Mouse (Mus musculus): Measurements from ENCODE around the gene Trim43a. TPM values are rescaled to one million over a fixed set of nuclear protein-coding genes. Genes with fewer than 3 reads are reported as not detected.

Gene Trim43a
- not detected for polyA plus RNA-seq (2015; fragmentation: Illumina TruSeq; extraction: RNeasy Lipid Tissue Mini Kit (QIAGEN cat#74804); ENCODE audit: insufficient read depth, low replicate concordance)

DNA sequence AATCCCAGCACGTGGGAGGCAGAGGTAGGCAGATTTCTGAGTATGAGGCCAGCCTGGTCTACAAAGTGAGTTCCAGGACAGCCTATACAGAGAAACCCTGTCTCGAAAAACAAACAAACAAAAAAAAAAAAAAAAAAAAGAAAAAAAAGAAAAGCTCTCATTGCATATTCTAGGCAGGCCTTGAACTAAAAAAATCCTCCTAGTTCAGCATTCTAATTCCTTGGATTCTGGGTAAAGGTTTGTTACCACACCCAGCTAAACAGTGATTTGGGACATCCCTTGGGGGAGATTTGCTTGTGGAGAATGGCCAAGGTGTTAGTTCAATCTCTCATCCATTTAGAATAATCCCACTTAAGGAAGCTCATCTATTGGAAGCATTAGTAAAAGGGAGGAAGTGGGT lies at the start of gene Trim43a:
TSS of gene Trim43a (plus strand) at position 301 of the 400 bp plus-strand sequence.

DNA sequence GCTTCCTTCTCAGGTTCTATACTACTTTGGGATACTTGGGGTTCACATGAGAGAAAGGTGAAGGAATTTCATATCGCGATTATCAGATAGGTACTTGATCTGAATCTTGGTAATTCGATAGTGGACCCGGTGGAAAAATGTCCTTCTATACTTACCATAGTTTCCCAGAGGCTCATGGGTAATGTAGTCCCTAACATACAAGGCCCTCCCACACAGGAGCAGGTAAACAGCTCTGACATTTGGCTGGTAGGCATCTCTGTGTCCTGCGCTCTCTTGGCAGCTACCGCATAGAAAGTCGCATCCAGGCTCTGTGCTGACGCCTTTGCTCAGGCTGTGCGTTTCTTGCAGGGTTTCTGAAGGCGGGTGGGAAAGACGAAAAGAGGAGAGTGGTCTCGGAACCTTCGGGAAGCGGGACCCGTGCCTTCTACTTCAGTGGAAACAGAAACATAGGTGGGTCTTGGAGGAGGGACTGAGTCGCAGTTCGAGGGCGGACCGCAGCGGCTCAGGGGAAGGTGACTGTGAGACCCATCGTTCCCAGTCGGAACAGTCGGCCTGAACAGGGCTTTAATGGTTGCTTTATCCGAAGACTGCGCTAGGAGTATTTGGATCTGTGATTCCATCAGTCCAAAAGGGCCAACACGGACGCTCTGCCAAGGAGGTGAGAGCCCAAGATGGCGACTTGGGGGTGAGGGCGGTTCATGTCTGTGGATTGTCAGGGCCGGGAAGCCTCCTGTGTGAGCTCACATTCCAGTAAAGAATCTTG lies 32.7 kb upstream of the Trim43a start, which contains the start of gene Zfp949:
TSS of gene Zfp949 (plus strand) at position 170 of the 763 bp plus-strand sequence.

Other genes starting within 250 kb of the Trim43a start
- 40.6 TPM for gene Snx14, start 141.9 kb upstream of the Trim43a start, polyA plus RNA-seq (2015; fragmentation: Illumina TruSeq; extraction: RNeasy Lipid Tissue Mini Kit (QIAGEN cat#74804); ENCODE audit: insufficient read depth, low replicate concordance)
- 0.93 TPM for gene Gm20537, start 124.3 kb upstream of the Trim43a start, polyA plus RNA-seq (2015; fragmentation: Illumina TruSeq; extraction: RNeasy Lipid Tissue Mini Kit (QIAGEN cat#74804); ENCODE audit: insufficient read depth, low replicate concordance)
- gene Syncrip, start 98.3 kb upstream of the Trim43a start, polyA plus RNA-seq (2015; fragmentation: Illumina TruSeq; extraction: RNeasy Lipid Tissue Mini Kit (QIAGEN cat#74804); ENCODE audit: insufficient read depth, low replicate concordance) = 190 TPM
- 13.5 TPM for gene Zfp949, start 32.9 kb upstream of the Trim43a start, polyA plus RNA-seq (2015; fragmentation: Illumina TruSeq; extraction: RNeasy Lipid Tissue Mini Kit (QIAGEN cat#74804); ENCODE audit: insufficient read depth, low replicate concordance)
- 61.2 TPM for gene Mthfsl, start 139.4 kb downstream of the Trim43a start, polyA plus RNA-seq (2015; fragmentation: Illumina TruSeq; extraction: RNeasy Lipid Tissue Mini Kit (QIAGEN cat#74804); ENCODE audit: insufficient read depth, low replicate concordance)
- gene Bcl2a1d, start 151.0 kb downstream of the Trim43a start, polyA plus RNA-seq (2015; fragmentation: Illumina TruSeq; extraction: RNeasy Lipid Tissue Mini Kit (QIAGEN cat#74804); ENCODE audit: insufficient read depth, low replicate concordance) = 129 TPM

All from spleen, adult 10 weeks (tissue).